Mouse (Mus musculus): ENCODE measurements around the gene Ttll3.

The Ttll3 gene

DNA sequence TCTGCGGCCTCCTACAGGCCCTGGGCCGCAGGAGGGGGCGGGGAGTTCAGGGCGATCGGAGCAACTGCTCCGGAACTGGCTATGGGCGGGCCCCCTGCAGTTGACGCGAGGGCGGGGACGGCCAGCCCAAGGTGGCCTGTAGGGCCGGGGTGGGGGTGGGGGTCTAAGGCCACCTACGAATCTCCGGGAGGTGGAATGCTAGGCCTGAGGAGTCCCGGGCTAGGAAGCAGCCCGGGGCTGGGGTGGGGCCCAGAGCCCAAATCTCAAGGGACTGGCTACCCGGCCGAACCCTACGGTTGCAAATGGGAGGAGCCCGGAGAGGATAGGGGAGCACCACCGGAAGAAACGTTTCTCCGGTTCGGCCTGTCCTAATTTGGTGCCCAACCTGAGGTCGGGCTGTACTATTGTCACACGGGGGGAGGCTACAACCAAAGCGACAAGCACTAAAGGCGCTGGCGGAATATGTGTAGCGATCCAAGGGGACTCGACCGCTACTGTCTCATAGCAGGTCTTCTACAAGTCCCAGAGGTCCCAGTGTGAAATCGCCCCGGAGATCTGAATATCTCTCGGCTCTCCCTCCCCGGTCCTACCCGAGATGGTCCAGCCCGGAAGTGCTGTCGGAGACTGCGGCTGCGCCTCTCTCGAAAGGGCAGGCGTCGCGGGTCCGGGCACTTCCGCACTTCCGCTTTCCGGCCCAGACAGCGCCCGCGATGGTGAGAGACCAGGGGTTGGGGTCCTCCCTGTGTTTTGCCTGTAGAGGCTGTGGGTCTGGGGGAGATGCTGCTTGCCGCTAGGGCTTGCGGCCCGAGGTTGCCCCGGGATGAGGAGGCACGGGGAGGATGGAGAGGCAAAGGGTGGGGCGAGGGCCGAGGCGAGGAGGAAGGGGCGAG lies 11.3 kb upstream of the Ttll3 start, which contains the start of the genes Tada3 and Arpc4:
Gene Tada3, minus strand, starts transcription at position 388 of the 890 bp plus-strand sequence.
Gene Arpc4, plus strand, starts transcription at position 620 of the 890 bp plus-strand sequence.
- peak; percentile 95 for DNase-seq (ENCODE audit: extremely low spot score, low read depth, low spot score)

DNA sequence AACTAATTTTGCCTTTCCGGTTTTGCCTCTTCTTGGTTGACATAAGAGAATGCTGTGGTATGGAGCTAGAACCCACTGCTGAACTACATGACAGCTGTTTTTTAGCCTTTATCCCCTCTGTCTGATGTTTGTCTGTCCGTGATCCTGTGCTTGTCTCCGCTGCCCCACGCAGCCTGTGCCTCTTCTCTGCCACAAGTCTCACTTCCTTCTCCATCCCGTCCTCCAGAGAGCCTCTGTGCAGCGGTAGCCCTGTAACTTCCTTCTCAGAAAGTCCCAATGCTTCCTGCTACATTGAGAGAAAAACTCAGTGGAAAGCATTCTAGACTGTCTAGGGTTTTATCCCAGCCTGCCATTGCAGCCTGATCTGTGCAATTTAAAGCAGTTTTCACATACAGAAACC lies 9.8 kb upstream of the Ttll3 start:
- no peak for DNase-seq (ENCODE audit: extremely low spot score, low read depth, low spot score)

DNA sequence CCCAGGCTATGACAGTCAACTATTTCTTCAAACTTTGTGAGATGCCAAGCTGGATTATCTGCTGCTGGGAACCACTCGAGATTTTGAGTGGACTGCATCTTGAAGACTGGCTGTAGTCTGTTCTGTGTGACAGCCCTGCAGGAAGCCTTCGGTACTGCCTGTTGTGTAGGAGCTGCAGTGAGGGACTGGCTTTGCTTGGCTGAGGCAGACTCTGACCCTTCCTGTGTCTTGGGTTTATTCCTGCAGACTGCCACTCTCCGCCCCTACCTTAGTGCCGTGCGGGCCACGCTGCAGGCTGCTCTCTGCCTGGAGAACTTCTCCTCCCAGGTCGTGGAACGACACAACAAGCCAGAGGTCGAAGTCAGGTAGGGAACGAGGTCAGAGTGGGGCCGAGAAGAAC lies 8.6 kb upstream of the Ttll3 start:
- DNase-seq (ENCODE audit: extremely low spot score, low read depth, low spot score) = no peak

DNA sequence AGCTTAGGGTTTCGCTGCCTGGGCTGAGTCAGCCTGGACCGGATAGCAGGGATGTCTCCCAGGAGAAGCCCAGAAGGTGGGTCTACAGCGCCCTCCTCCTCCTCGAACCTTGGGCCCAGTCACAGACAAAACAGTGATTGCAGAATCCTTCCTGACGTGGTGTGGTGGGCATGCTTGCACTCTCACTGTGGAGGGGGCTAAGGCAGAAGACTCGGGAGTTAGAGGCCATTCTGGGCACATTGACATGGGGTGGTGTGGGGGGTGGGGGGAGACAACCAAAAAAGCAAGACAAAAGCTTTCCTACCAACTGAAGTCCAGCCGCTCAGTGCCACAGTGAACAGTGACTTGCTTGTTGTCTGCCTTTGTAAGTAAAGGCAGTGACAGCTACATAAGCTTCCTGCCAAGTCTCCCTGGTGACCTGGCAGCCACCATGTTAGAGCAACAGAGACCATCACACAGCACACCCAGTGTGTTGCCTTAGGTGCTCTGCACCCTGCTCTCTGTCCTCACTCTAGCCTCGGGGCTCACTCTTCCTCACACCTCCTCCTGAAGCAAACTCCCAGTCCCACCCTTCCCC lies 4.6 kb upstream of the Ttll3 start:
- DNase-seq (ENCODE audit: extremely low spot score, low read depth, low spot score) = no peak

- no peak for DNase-seq (ENCODE audit: extremely low spot score, low read depth, low spot score)
Measured at GRCm38 (mm10) chr6:113385160-113385714, 3.8 kb upstream of the Ttll3 start.

DNA sequence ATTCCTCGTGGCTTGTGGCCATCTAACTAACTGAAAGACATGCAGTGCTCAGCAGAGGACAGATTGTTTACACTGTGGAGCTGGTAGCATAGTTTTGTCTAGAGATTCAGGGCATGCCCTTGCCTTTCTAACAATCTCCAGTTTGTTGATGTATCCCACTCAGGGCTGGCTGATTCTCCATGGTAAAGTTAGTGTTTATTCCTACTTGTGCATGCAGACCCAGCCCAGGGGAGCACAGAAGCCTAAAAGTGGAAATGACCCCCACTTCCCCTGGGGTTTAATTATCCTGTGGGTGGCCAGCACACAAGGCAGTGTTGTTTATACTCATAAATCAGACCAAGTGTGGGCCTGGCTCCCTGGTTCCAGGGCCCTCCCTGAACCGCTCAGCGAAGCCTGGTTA lies 3.0 kb upstream of the Ttll3 start:
- no peak for DNase-seq (ENCODE audit: extremely low spot score, low read depth, low spot score)

- no peak for DNase-seq (ENCODE audit: extremely low spot score, low read depth, low spot score)
Measured at GRCm38 (mm10) chr6:113390715-113391114, 1.7 kb downstream of the Ttll3 start.

- no peak for DNase-seq (ENCODE audit: extremely low spot score, low read depth, low spot score)
Measured at GRCm38 (mm10) chr6:113392015-113392386, 2.9 kb downstream of the Ttll3 start.

GRCm38 (mm10) chr6:113392387-113393071 lies 3.5 kb downstream of the Ttll3 start:
- DNase-seq (ENCODE audit: extremely low spot score, low read depth, low spot score) = no peak

DNA sequence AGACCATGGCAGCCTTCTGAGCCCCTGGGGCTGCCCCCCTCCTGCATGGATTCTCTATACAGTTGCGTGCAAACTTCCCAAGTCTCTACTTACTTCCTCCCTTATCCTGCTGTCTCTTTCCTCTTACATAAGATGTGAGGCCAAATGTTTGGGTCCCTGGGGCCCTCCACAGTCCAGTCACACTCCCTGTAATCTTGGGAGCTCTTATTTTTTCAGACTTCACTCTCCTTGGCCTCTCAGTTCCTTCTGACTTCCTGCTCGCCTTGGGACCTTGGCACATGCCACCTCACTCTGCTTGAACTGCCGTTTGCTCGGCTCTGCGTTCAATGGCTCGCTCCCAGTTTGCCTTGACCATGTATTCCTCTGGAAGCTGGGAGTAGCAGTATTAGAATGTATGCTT lies 4.9 kb downstream of the Ttll3 start:
- no peak for DNase-seq (ENCODE audit: extremely low spot score, low read depth, low spot score)

GRCm38 (mm10) chr6:113394811-113395210 lies 5.8 kb downstream of the Ttll3 start:
- no peak for DNase-seq (ENCODE audit: extremely low spot score, low read depth, low spot score)

- DNase-seq (ENCODE audit: extremely low spot score, low read depth, low spot score) = no peak
Measured at GRCm38 (mm10) chr6:113395501-113395900, 6.4 kb downstream of the Ttll3 start.

- DNase-seq (ENCODE audit: extremely low spot score, low read depth, low spot score) = no peak
Measured at GRCm38 (mm10) chr6:113396270-113397030, 7.4 kb downstream of the Ttll3 start.

DNA sequence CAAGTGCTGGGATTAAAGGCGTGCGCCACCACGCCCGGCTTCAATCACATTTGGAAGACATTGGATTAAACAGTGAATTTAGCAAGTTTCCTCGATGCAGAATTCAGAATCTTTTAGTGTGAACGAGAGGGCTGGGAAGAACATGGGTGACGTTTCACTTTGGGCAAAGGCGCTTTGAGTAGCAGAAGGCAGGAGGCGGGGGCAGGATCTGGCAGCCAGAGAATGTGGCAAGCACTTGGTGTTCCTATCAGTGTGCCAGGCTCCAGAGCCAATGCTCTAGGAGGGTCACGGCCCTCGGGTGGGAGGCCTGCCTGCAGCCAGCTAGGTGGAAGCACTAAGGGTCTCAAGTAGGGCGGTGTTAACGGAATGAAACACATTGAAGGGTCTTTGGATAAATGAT lies 13.0 kb downstream of the Ttll3 start:
- no peak for DNase-seq (ENCODE audit: extremely low spot score, low read depth, low spot score)

DNA sequence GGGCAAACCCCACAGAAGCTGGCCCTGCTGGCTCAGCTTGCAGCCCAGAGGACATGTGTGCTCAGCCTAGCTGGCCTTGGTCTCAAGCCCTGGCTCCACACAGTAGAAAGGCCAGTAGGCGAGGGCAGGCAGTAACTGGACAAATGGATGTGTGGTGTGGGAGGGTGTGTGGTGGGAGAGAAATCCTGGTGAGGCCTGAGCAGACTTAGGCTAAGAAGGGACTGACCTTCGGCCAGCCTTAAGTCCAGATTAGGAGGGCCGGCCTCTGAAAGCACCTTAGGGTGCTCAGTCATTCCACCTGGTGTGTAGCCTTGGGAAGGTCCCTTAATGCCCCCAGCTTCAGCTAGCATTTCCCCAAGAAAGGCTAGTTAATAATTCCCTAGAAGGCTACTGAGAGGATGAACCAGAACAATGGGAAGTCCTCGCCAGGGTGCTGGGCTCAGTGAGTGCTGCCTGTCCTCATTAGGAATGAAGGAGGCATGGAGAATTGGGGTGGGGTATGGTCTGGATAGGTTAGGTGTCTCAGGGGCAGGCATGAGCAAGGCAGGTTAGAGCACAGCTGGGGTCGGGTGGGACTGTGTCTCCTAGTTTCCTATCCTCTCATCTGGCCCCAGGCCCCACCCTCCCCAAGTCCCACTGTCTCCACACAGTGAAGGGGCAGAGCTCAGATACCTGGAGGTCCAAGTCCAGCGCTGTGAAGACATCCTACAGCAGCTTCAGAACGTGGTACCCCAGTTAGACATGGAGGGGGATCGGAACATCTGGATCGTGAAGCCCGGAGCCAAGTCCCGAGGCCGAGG lies 15.8 kb downstream of the Ttll3 start:
- no peak for DNase-seq (ENCODE audit: extremely low spot score, low read depth, low spot score)

- no peak for DNase-seq (ENCODE audit: extremely low spot score, low read depth, low spot score)
Measured at GRCm38 (mm10) chr6:113405483-113405882, 16.4 kb downstream of the Ttll3 start.

DNA sequence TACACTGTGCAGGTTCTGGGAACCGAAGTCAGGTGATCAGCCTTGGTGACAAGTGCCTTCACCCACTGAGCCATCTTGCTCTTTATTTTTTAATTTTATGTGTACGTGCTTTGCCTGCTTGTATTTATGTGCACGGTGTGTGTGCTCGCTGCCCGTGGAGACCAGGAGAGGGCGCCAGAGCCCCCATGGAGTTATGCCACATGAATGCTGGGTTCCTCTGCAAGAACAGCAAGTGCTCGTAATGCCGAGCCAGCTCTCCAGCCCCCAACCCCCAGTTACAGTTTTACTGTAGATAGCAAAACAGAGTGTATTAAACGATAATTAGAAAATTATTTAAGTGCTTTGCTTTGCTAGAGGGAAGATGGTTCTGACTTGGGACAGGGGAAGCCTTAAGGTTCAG lies 17.6 kb downstream of the Ttll3 start:
- no peak for DNase-seq (ENCODE audit: extremely low spot score, low read depth, low spot score)

DNA sequence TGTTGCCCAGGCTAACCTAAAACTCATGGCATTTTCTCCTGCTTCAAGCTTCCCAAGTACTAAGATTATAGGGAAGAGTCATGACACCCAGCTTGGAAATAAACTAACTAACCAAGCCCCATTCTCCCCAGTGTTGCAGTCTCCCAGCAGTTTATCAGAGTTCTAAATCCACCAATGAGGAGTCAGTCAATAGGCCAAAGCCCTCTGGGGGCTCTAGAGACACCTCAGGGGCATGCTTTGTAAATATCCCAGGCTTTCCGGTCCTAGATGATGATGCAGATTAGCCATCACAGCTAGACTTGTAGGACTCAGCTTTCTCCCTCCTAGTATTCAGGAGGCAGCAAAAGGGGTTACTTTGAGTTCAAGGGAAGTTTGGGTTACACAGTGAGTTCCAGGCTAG lies 20.9 kb downstream of the Ttll3 start:
- no peak for DNase-seq (ENCODE audit: extremely low spot score, low read depth, low spot score)

DNA sequence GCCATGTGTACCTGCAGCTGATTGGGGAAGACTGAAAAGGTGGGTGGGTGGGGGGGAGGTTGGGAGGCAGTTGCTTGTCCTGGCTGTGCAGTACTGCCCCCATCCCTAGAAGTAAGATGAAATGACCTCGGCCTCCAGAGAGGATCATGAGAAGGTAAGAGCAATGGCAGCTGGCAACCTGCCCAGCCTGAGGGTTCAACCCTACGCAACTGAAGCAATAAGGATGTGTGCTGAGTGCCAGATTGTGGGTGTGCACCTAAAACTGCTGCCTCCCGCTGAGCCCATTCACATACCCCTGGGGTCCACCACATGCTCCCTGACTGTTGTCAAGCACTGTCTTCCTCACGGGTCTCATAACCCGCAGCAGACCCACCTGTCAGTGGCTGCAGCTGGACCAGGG lies 27.4 kb downstream of the Ttll3 start:
- DNase-seq (ENCODE audit: extremely low spot score, low read depth, low spot score) = no peak

Measured in hindlimb bud, embryonic 11.5 days (tissue).